Mouse (Mus musculus): ENCODE measurements at regions not wholly inside any gene's neighbourhood (a gene's known extent, or its start where the extent isn't known, plus 50 kb on each side); places are given as distances from the start of the nearest gene placed in this dataset.

DNA sequence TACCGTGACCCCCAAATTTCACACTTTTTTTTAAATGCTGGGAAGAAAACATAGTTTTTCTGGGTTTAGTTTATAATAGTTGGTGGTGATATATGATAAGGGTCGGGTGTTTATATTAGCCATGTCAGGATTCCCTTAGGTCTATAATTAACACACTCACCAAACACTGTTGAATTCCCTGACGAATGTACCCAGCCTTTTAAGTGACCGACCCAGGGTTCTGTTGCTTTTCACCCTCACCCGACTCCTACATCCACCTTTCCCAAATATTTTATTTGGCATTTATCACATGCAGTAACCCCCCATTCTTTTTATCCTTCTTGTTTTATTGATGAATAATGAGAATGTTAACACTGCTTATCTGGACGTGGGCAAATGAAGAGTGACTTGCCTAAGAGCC, 389.1 kb upstream of the Fam241a start:
- Histone ChIP-seq H3K4me1 (ENCODE audit: control insufficient read depth, insufficient read depth, low read length) (no peaks in the 10 kb centered on the region), H3K27me3 (ENCODE audit: control insufficient read depth, insufficient read depth, low read length) (no peaks in the 10 kb centered on the region), H3K4me2 (no peak overlapping the region), H3K36me3 (ENCODE audit: control insufficient read depth, insufficient read depth, low read length) (no peaks in the 10 kb centered on the region), H3K9ac (ENCODE audit: low read length) (no peak overlapping the region), H3K4me3 (ENCODE audit: low read depth, low read length) (no peak overlapping the region), H3K27ac (ENCODE audit: low read depth, low read length) (no peak overlapping the region), H3K9me3 (ENCODE audit: control insufficient read depth, low read length) (no peaks in the 10 kb centered on the region)
- DNase-seq (ENCODE audit: low spot score, missing footprints), result no peak
- WGBS, result 86% methylated on average over 6 of the region's 6 CpGs
- no peak for ATAC-seq (ENCODE audit: low FRiP score)

DNA sequence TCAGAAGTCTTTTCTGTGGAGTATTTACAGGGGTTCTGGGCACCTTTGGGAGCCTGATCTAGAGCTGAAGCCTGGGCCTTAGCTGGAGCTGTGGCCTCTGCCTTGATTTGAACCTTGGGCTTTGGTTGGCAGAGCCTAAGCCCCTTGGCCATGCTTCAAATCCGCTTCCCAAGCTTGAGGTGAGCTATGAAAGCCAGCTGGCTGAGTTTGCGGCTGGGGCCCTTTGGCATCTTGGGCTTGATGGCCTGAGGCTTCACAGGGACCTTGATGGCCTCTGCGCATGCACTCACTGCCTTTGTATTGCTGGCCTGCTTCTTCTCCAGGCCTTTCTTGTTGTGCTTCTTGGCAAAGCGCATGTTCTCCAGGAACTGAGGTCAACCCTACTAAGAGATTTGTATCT, 384.5 kb upstream of the Fam241a start:
- no peaks in the 10 kb centered on the region for H3K27me3 ChIP-seq (ENCODE audit: control insufficient read depth, insufficient read depth, low read length)
- H3K9ac ChIP-seq (ENCODE audit: low read length), result no peak overlapping the region
- no peaks in the 10 kb centered on the region for H3K36me3 ChIP-seq (ENCODE audit: control insufficient read depth, insufficient read depth, low read length)
- no peak overlapping the region for H3K4me2 ChIP-seq
- no peaks in the 10 kb centered on the region for H3K4me1 ChIP-seq (ENCODE audit: control insufficient read depth, insufficient read depth, low read length)
- WGBS, result 89% methylated on average over 4 of the region's 4 CpGs
- no peaks in the 10 kb centered on the region for H3K9me3 ChIP-seq (ENCODE audit: control insufficient read depth, low read length)
- no peak for DNase-seq (ENCODE audit: low spot score, missing footprints)
- no peak overlapping the region for H3K27ac ChIP-seq (ENCODE audit: low read depth, low read length)
- no peak for ATAC-seq (ENCODE audit: low FRiP score)
- no peak overlapping the region for H3K4me3 ChIP-seq (ENCODE audit: low read depth, low read length)

DNA sequence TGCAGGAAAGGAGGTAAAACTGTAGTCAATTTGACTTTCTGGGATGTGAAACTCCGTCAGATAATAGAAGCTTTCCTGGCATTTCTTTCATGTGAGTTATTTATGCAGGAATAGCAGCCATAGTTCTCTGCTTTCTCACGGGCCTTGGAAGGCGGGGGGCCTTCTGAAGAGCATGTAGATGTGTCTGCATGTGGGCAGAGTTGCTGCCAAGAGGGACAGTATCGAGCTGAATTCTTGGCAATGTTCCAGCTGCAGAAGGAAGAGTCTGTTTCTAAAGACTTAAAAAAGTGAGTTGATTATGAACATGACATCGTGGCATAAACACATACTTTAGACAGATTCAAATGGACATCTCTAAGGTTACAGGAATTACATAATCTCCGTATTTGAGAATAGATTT, 374.5 kb upstream of the Fam241a start:
- no peaks in the 10 kb centered on the region for H3K9me3 ChIP-seq (ENCODE audit: control insufficient read depth, low read length)
- no peaks in the 10 kb centered on the region for H3K36me3 ChIP-seq (ENCODE audit: control insufficient read depth, insufficient read depth, low read length)
- no peak overlapping the region for H3K27ac ChIP-seq (ENCODE audit: low read depth, low read length)
- H3K9ac ChIP-seq (ENCODE audit: low read length), result no peak overlapping the region
- WGBS, result 64% methylated on average over 6 of the region's 6 CpGs
- H3K4me1 ChIP-seq (ENCODE audit: control insufficient read depth, insufficient read depth, low read length), result no peaks in the 10 kb centered on the region
- DNase-seq (ENCODE audit: low spot score, missing footprints) (no peak), ATAC-seq (ENCODE audit: low FRiP score) (no peak)
- no peak overlapping the region for H3K4me2 ChIP-seq
- no peaks in the 10 kb centered on the region for H3K27me3 ChIP-seq (ENCODE audit: control insufficient read depth, insufficient read depth, low read length)
- no peak overlapping the region for H3K4me3 ChIP-seq (ENCODE audit: low read depth, low read length)

DNA sequence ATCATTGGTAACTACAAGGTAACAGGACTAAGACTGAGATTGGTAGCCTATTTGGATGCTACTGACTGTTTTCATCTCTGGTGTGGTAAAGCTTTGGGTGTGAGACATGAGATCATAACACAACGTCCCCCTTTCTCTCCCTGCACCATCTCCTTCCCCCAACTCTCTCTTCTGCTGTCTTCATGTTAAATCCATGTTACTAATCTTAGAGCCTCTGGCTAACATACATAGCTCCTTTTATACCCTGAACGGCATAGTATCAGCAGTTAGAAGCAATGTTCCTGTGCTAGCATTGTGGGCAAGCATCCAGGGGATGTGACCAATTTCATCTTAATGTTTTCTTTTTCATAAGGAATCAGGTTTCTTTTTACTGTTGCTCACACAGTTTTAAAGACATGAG, 365.1 kb upstream of the Fam241a start:
- 85% methylated on average over 2 of the region's 2 CpGs for WGBS
- no peak for ATAC-seq (ENCODE audit: low FRiP score)
- H3K9me3 ChIP-seq (ENCODE audit: control insufficient read depth, low read length), result no peaks in the 10 kb centered on the region
- DNase-seq (ENCODE audit: low spot score, missing footprints), result peak; percentile 56
- H3K36me3 ChIP-seq (ENCODE audit: control insufficient read depth, insufficient read depth, low read length), result no peaks in the 10 kb centered on the region
- H3K27ac ChIP-seq (ENCODE audit: low read depth, low read length), result no peak overlapping the region
- no peak overlapping the region for H3K9ac ChIP-seq (ENCODE audit: low read length)
- H3K4me3 ChIP-seq (ENCODE audit: low read depth, low read length), result no peak overlapping the region
- no peak overlapping the region for H3K4me2 ChIP-seq
- H3K4me1 ChIP-seq (ENCODE audit: control insufficient read depth, insufficient read depth, low read length), result no peaks in the 10 kb centered on the region
- H3K27me3 ChIP-seq (ENCODE audit: control insufficient read depth, insufficient read depth, low read length), result no peaks in the 10 kb centered on the region

DNA sequence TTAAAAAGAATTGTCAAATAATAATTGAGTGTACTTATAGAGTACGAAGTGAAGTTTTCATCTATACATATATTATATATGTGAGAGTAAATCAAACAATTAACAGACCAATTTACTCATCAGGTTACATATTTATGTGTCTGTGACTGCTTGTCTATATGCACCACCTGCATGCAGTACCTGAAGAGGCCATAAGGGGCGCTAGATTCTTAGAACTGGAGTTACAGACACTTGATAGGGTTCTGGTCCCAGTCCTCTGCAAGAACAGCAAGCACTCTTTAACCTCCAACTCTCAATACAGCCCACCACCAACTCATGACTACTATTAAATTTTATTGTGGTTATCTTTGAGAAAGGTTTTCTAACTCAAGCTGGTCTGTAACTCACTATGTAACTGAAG, 351.7 kb upstream of the Fam241a start:
- ATAC-seq (ENCODE audit: low FRiP score), result no peak
- H3K9ac ChIP-seq (ENCODE audit: low read length), result no peak overlapping the region
- H3K4me2 ChIP-seq, result no peak overlapping the region
- no peak overlapping the region for H3K4me3 ChIP-seq (ENCODE audit: low read depth, low read length)
- no peaks in the 10 kb centered on the region for H3K4me1 ChIP-seq (ENCODE audit: control insufficient read depth, insufficient read depth, low read length)
- no peak overlapping the region for H3K27ac ChIP-seq (ENCODE audit: low read depth, low read length)
- no peaks in the 10 kb centered on the region for H3K27me3 ChIP-seq (ENCODE audit: control insufficient read depth, insufficient read depth, low read length)
- H3K9me3 ChIP-seq (ENCODE audit: control insufficient read depth, low read length), result no peaks in the 10 kb centered on the region
- no peaks in the 10 kb centered on the region for H3K36me3 ChIP-seq (ENCODE audit: control insufficient read depth, insufficient read depth, low read length)
- DNase-seq (ENCODE audit: low spot score, missing footprints), result peak; percentile 80
- 65% methylated on average over 2 of the region's 2 CpGs for WGBS

DNA sequence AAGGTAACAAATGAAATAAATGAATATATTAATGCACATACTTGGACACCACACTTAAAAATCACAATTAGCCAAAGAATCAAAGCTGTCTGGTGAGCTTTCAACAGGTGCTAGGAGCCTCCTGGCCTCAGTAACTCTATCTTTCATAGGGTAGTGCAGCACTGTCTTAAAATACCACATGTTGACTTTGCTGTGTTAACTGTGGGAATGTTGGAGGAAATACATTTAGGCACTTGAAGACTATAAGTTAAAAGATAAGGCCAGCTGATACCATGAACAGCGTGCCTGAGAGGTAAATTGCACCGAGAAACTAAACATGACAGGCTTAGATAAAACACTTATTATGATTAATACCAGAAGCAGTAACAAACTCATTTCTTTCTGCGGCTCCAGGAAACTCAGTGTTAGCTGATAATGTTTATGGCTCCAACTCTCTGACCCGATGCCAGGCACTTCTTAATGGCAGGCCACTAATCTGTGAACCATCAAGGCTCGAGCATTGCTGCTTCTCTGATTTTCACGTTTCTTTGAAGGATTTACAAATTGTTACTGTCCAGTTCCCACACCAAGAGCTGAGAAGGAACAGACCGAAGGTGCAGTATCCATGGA, 343.8 kb upstream of the Fam241a start:
- Histone ChIP-seq H3K36me3 (ENCODE audit: control insufficient read depth, insufficient read depth, low read length) (no peaks in the 10 kb centered on the region), H3K27ac (ENCODE audit: low read depth, low read length) (no peak overlapping the region), H3K27me3 (ENCODE audit: control insufficient read depth, insufficient read depth, low read length) (no peaks in the 10 kb centered on the region), H3K9ac (ENCODE audit: low read length) (no peak overlapping the region), H3K4me3 (ENCODE audit: low read depth, low read length) (no peak overlapping the region), H3K4me1 (ENCODE audit: control insufficient read depth, insufficient read depth, low read length) (no peaks in the 10 kb centered on the region), H3K4me2 (no peak overlapping the region), H3K9me3 (ENCODE audit: control insufficient read depth, low read length) (no peaks in the 10 kb centered on the region)
- WGBS, result 89% methylated on average over 7 of the region's 7 CpGs
- ATAC-seq (ENCODE audit: low FRiP score) (no peak), DNase-seq (ENCODE audit: low spot score, missing footprints) (peak; percentile 67)

DNA sequence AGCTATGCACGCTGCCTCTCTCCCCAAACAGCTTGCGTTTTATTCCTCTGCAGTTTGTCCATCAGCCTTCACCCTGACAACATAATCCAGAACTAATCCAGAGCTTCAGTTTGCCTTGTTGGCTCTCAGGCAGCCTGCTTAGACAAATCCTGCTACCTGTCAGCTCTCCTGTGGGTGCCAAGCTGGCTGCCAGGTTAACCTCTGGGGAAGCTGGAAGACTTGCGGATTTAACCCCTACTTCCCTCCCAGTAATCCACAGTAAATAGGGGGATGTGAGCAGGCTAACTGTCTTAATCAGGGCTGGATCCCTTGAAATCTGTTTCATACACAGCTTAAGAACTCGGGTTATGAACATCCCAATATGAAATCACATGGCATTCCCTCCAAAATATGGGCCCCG, 334.3 kb upstream of the Fam241a start:
- peak; percentile 45 for DNase-seq (ENCODE audit: low spot score, missing footprints)
- 75% methylated on average over 5 of the region's 5 CpGs for WGBS

DNA sequence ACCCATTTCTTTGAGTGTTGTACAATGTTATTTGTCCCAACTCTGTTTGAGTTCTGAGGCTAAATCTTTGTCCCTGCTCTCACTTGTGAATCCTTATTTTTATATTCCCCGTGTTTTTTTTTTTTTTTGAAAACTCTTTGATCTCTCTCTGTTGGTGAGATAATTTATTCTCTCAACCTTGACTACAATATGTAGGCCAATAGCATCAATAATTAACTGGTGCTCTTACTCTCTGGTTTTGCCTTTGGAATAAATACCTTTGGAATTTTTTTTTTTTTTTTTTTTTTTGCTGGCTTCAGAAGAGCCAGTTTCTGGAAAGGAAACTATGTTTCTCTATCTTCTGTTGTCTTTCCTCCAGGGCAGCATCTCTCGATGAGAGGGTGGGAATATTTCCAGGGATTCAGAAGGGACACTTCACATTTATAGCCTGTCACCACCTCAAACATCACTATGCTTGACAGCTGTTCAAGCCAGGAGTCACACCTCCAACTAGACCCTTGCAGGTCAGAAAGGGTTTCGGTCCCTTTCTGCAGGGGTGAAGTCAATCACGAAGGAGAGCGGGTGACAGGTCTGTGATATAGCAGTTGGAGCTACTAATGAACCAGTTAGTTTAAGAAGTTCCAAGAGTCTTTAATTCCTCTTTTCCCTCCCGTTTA, 330.9 kb upstream of the Fam241a start:
- DNase-seq (ENCODE audit: low spot score, missing footprints) (peak; percentile 68), ATAC-seq (ENCODE audit: low FRiP score) (no peak)
- H3K27me3 ChIP-seq (ENCODE audit: control insufficient read depth, insufficient read depth, low read length), result no peaks in the 10 kb centered on the region
- no peak overlapping the region for H3K9ac ChIP-seq (ENCODE audit: low read length)
- no peak overlapping the region for H3K4me2 ChIP-seq
- WGBS, result 72% methylated on average over 6 of the region's 6 CpGs
- no peak overlapping the region for H3K27ac ChIP-seq (ENCODE audit: low read depth, low read length)
- 0 out of 2 replicates have a peak, but pooled peaks cover 2% of the 10 kb centered on the region for H3K4me1 ChIP-seq (ENCODE audit: control insufficient read depth, insufficient read depth, low read length)
- no peaks in the 10 kb centered on the region for H3K9me3 ChIP-seq (ENCODE audit: control insufficient read depth, low read length)
- H3K4me3 ChIP-seq (ENCODE audit: low read depth, low read length), result no peak overlapping the region
- no peaks in the 10 kb centered on the region for H3K36me3 ChIP-seq (ENCODE audit: control insufficient read depth, insufficient read depth, low read length)

More for the DNA sequence above, 334.3 kb upstream of the Fam241a start:
- ATAC-seq (ENCODE audit: low FRiP score), result no peak
- H3K9ac ChIP-seq (ENCODE audit: low read length), result no peak overlapping the region
- H3K27ac ChIP-seq (ENCODE audit: low read depth, low read length), result no peak overlapping the region
- no peaks in the 10 kb centered on the region for H3K27me3 ChIP-seq (ENCODE audit: control insufficient read depth, insufficient read depth, low read length)
- no peaks in the 10 kb centered on the region for H3K4me1 ChIP-seq (ENCODE audit: control insufficient read depth, insufficient read depth, low read length)
- H3K4me2 ChIP-seq, result no peak overlapping the region
- H3K36me3 ChIP-seq (ENCODE audit: control insufficient read depth, insufficient read depth, low read length), result no peaks in the 10 kb centered on the region
- H3K9me3 ChIP-seq (ENCODE audit: control insufficient read depth, low read length), result no peaks in the 10 kb centered on the region
- H3K4me3 ChIP-seq (ENCODE audit: low read depth, low read length), result no peak overlapping the region

DNA sequence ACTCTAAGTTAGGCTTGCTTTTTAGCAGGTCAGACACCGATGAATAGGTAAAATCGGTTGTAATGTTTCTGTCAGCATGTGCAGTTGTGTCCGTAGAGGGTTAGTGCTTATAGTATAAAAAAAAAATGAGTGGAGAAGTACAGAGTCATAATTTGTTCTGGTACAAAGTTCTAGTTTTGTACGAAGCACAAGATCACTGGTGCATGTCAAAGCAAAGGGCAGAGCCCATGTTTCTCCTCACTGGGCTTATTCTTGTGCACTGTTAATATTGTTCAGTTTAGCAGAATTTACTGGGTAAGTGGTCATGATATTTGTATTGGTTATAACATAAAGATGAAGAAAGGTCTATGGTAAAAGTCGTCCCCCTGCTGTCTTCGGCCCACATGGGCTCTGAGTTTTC, 330.4 kb upstream of the Fam241a start:
- H3K4me1 ChIP-seq (ENCODE audit: control insufficient read depth, insufficient read depth, low read length), result 0 out of 2 replicates have a peak, but pooled peaks cover 2% of the 10 kb centered on the region

More for the DNA sequence above, 330.4 kb upstream of the Fam241a start:
- H3K4me3 ChIP-seq (ENCODE audit: low read depth, low read length), result no peak overlapping the region
- DNase-seq (ENCODE audit: low spot score, missing footprints), result no peak
- no peaks in the 10 kb centered on the region for H3K27me3 ChIP-seq (ENCODE audit: control insufficient read depth, insufficient read depth, low read length)
- no peaks in the 10 kb centered on the region for H3K9me3 ChIP-seq (ENCODE audit: control insufficient read depth, low read length)
- no peaks in the 10 kb centered on the region for H3K36me3 ChIP-seq (ENCODE audit: control insufficient read depth, insufficient read depth, low read length)
- no peak for ATAC-seq (ENCODE audit: low FRiP score)
- H3K4me2 ChIP-seq, result no peak overlapping the region
- 90% methylated on average over 6 of the region's 6 CpGs for WGBS
- H3K9ac ChIP-seq (ENCODE audit: low read length), result no peak overlapping the region
- H3K27ac ChIP-seq (ENCODE audit: low read depth, low read length), result no peak overlapping the region
